Mouse (Mus musculus) heart, adult 8-10 months (tissue): ENCODE measurements at regions not wholly inside any gene's neighbourhood (a gene's known extent, or its start where the extent isn't known, plus 50 kb on each side); places are given as distances from the start of the nearest gene placed in this dataset.

Source experiments
- DNase-seq: peaks from one replicate; pipeline ENCODE4 v3.0.0; 2022; ENCODE audit warnings: low spot score

DNA sequence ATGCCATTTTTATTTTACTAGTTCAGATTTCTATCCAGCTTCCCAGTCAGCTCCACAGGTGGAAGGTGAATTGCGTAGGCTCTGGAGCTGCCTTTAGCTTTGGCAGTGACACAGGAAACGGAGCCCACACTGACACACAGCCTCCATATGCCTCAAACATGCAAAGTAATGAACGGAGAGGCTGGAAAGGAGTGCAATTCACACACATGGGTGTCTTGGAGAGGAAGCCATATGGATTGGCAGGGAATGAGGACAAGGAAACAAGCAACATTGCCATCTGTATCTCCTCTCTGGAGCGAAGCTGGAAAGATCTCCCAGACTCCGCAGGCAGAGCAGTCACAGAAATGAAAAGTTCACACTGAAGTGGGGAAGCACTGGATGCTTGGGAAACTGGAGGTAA, 201.6 kb upstream of the 4930452B06Rik start:
- DNase-seq, result no peak

DNA sequence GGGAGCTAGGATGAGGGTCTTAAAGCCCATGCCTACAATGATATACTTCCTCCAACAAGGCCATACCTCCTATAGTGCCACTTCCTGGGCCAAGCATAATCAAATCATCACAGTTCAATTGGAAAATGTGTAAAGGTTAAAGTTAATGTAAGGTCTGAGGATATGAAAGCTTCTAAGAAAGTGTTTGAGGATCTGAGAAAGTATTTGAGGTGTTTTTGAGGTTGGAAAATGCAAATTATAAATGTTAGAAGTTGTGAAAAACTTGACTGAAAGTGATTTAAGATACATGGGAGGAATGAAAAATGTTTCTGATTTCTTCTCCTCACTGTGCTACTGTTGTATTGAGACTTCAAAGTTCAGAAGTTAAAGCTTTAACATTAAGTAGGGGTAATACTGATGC, 185.5 kb upstream of the 4930452B06Rik start:
- DNase-seq, result no peak

DNA sequence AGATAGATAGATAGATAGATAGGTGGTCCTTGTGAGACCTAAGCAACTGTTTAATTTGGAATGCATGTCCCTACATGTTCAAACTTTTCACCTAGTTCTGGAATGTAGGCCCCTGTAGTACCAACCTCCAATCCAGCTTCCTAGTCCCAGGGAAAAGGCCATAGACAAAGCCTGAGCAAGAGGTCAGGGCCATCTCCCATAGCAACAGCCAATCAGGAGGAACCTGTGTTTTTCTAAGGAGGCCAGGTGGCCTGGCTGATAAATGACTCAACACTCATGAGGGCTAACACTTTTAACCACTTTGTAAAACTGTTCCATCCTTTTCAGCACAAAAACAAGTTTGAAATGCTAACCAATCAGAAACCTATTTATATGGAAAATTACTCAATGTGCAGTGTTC, 184.2 kb upstream of the 4930452B06Rik start:
- DNase-seq, result no peak

DNA sequence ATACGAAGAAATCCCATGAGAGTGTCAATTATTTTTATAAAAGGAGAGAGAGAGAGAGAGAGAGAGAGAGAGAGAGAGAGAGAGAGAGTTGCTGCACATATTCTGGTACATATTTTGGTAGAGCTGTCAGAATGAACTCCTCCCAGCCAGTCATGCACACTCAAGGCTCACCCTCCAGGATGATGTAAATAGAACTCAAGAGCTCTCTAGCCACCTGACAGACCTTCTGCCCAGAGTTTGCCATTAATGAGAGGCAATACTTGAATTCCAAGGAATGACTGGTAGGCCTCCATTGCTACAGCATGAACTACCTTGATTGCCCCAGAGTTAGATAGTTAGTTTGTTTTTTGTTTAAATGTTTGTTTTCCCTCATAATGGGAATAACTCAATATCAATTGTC, 167.5 kb upstream of the 4930452B06Rik start:
- no peak for DNase-seq

DNA sequence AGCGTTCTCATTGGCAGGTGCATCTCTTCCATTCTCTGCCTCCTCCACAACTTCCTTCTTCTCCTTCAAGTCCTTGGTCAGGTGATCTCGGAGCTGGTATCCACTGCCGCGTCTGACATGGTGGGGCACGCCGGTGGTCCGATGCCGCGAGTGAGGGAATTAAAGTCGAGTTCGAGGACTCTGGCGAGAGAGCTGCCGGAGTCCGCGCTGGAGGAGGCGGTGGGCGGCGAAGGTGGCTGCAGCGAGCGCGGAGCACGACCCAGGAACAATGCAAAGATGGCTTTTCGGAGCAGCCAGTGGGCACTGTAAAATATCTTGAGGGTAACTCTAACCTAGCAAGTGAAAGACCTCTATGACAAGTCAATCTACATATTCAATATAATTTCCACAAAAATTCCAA, 134.2 kb upstream of the 4930452B06Rik start:
- DNase-seq, result peak; percentile 1

DNA sequence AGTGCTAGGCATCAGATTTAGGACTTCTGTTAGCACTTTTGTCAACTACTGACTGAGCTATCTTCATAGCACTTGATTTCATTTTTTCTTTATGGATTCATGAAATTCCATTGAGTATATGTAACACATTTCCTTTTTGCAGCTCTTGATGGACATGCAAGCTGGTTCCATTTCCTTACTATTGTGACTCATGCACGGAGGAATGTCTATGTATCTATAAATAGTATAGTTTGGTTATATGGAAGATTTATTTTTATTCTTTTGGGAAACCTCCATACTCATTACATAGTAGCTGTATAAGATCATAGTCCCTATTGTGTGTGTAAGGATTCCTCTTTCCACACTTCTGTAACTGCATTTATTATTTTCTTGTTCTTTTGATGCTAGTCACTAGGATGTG, 123.3 kb upstream of the 4930452B06Rik start:
- no peak for DNase-seq

DNA sequence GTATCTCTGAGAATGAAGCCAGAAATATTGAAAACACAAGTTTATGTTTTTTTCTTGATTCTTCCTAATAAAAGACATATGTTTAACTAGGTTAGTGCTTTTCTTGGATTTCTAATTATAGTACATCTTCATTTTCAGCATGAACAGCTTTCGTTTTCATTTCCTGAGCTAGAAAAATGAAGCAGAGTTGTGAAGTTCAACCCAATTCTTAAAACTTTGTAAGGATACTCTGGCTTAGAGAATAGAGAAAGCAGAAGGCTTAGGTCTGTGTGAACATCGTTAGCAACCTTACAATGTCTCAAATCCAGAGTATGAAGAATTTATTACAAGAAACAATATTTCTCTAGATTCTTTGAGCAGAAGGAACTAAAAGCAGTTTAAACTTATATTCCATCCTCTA, 94.5 kb upstream of the 4930452B06Rik start:
- DNase-seq, result no peak

DNA sequence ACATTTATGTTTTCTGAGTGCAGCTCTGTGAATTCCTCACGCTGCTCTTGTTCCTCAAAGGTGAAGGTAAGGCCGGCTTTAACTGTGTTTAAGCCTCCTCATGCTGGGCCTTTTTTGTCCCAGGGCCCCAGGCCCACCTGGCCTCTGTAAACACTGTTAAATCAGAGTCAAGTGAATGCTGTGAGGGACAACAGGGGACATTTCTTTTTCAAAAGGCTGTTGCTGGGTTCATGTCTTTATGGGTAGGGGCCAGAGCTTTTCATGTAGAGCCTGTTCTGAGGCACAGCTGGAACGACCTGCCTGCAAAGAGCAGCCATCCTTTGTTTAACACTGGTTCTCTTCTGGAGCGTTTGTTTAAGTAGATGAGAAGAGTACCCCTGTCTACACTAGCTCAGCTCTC, 70.8 kb upstream of the 4930452B06Rik start:
- DNase-seq, result no peak

DNA sequence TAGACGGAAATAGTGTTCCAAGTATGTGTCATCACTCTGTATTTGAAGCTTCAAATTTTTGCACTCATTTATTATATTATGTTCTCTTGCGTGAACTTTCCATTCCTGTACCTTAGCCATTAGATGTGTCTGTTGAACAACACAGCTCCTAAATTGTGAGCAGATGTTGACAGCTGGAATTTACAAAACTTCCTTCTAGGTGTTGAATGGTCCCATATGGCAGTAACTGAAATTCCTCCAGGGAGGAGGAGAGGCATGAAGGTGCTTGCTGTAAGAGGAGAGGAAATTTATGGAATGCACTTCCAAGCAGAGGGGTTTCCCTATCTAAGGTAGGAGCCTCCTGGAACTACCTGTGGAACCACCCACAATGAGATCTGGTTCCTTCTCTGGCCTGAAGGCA, 67.2 kb upstream of the 4930452B06Rik start:
- DNase-seq, result no peak

DNA sequence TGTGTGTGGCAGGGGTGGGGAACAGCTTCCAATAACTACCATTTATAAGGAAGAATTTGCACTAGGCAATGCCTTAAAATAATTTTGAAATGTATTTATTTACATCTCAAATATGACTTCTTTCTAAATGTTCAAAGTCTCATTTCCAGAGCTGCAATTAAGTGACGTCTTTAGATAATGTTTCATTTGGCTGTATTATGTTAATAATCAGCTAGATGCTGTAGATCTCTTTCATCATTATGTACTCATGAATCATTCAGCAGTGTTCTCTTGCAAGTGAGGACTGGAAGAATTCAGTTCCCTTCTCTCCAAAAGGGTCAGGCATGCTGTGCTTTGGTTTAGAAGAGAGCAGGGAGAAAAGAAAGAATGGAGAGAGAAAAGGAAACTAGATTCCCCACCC, 61.3 kb upstream of the 4930452B06Rik start:
- DNase-seq, result no peak
